Mouse (Mus musculus) heart, adult 18-20 months (tissue): Measurements from ENCODE around the gene Pnpt1. TPM values are rescaled to one million over a fixed set of nuclear protein-coding genes. Genes with fewer than 3 reads are reported as not detected.
A peak's percentile ranks its signal among the peaks of the same experiment; 100 is the strongest.

ENCODE experiments used
- DNase-seq, 2 experiments: peaks; one replicate each; pipeline ENCODE4 v3.0.0; 2021 to 2022; ENCODE audit warnings: mixed read lengths in 1 of 2
- long read RNA-seq, 2 experiments: library from polyadenylated mRNA; stranded (forward); transcript quantifications; one replicate each; pipeline ENCODE4 v2.0.0; 2021
- total RNA-seq, 2 experiments: library from RNA; stranded (reverse); gene quantifications; 2 replicates each; pipeline ENCODE4 v1.2.3; 2021

Gene Pnpt1
- 10 to 100 TPM; 26.3 to 27.0 TPM for total RNA-seq
- long read RNA-seq, experiment 1, transcript Pnpt1-201 (28 exons, 2,707 nt), result major isoform, 36 of 51 reads
- long read RNA-seq, experiment 1, partial matches to known transcripts, result 5 of 51 reads
- long read RNA-seq, experiment 1, other reads (novel, unspliced or antisense), result 10 of 51 reads
- long read RNA-seq, experiment 2, transcript Pnpt1-201 (28 exons, 2,707 nt), result major isoform, 17 of 25 reads
- long read RNA-seq, experiment 2, partial matches to known transcripts, result 4 of 25 reads
- long read RNA-seq, experiment 2, other reads (novel, unspliced or antisense), result 4 of 25 reads

DNA sequence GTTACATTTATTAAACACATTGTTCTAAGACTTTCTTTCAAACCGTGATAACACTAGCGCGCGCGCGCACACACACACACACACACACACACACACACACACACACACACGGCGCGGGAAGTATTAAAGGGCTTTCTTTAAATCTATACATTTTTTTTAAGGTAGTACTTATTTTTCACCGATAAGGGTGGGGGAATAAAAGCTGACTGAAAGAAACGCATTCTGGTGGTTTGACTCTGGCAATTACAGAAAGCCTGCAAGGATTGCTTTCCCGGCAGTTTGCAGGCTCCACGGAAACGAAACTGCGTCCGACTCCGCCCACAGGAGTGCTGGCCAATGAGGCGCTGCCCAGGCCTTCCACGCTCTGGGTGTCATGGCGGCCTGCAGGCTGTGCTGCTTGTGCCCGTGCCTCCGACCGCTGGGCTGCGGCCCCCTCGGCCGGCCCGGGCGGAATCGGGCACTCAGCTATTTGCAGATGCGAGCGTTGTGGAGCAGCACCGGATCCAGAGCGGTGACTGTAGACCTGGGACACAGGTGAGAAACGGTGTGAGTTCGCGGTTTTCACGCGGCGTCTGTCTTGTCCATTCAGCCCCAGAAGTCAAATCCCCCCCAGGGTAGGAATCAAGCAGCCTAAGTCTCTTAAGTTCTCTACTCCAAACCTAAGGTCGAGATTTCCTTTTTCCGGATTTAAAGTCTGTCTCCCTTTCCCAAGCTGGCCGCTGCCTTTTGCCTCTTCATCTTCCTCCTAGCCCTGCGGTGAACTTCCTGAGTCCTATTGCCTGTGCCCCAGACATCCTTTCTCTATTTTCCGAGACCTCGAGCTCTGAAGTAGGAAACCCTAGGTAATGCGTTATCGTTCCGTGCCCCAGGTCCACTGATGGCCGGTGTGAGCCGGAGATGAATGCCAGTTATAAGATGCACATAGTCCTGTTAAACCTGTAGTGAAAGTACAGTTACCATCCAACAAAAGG, at the start of gene Pnpt1:
TSS of gene Pnpt1 (plus strand) at position 360 of the 971 bp plus-strand sequence.
- peak; percentile 93 to 94 for DNase-seq

DNA sequence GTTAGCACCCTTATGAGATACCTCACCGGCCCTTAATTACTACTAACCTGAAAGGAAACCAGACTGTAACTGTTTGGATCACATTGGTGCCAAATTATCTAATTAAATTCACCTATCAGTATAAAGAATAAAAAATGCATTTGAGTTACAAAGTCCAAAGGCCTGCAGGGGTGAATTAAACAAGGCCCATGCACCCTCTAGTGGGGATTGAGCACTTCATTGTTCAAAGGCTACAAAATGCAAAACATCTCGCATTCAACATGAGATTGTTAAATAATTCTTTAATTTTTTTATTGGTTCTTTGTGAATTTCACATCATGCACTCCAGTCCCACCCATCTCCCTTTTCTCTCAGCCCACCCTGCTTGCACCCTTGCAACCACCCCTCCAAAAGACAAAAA, 38.1 kb upstream of the Pnpt1 start:
- no peak for DNase-seq

DNA sequence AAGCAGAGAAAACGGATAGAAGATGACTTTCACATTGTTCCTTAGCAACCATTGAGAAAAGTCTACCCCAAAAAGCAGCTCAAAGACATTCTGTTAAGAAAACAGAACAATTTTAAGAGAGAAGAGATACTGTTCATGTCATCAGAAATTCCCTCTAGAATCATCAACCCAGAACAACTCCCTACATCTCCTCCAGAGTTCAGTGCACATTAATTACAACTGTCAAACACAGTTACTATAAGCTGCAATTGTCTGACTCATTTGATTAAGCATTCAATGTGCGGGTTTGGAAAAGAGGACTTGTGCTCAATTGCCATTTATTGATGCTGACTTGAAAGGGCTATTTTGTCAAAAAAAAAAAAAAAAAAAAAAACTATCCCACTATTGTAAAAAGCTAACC, 31.6 kb upstream of the Pnpt1 start:
- DNase-seq, result no peak

DNA sequence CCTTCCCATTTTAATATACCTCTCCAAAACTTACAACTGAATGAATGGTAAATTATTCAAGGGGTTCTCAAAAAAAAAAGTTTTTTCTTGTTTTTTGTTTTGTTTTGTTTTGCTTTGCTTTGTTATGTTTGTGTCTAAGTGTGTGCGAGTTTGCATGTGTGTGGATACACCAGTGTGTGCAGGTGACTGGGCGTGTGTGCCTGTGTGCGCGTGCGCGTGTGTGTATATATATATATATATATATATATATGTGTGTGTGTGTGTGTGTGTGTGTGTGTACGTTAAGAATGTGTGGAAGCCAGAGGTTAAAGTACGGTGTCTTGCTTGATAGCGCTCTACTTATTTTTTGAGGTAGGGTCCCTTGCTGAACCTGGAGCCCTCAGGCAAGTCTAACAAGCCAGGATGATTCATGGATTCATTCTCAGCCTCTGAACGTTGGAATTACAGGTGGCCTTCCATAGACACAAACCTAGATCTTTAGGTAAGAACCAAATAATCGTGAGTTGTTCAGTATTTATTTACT, 621 bp upstream of the Pnpt1 start:
- DNase-seq, result no peak

DNA sequence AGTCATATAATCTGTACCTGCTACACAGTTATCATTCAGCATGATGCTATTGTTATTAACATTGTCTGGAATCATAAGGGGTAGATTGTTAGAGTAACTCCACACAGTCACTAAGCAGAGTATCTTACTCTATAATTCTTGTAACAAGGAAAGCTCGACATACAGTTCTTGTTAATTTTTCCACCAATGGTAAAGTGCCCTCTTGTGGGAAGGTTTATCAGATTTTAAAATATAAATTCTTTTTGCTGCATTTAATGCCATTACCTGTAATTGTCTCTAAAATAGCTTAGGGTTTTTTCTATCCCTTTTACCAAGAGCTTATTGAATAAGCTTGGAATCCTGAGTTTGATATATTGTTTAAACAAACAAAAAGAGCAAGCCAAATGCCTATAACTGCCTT, 10.1 kb downstream of the Pnpt1 start:
- DNase-seq, result no peak

DNA sequence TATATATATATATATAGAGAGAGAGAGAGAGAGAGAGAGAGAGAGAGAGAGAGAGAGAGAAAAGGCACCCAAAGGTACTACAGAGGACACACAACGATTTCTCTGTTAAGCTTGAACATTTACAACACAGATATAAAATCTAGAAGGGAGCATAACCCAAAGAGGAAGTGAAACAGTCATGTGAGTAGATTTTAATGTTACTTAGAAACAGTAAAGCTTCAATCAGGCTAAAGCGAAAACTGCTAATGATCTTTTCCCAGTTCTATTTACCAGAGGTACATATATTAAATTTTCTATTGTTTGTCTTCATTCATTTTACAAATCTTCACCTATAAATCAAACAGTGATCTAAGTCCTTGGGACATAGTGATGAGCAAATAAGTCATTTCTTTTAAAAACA, 18.4 kb downstream of the Pnpt1 start:
- DNase-seq, result no peak

DNA sequence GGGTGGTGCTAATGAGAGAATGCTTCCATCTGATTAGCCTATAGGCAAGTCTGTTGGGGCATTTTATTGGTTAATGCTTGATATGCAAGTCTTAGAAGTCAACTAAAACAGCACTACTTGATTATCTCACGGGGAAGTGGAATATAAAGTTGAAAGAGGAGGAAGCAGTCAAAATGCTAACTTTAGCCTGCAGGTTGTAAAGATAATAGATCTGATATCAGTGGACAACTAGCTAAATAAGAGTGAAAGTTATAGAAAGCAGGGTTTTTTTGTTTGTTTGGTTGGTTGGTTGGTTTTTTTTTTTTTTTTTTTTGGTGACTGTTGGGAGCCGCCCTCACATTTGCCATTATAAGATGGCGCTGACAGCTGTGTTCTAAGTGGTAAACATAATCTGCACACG, 33.0 kb downstream of the Pnpt1 start:
- DNase-seq, result no peak

DNA sequence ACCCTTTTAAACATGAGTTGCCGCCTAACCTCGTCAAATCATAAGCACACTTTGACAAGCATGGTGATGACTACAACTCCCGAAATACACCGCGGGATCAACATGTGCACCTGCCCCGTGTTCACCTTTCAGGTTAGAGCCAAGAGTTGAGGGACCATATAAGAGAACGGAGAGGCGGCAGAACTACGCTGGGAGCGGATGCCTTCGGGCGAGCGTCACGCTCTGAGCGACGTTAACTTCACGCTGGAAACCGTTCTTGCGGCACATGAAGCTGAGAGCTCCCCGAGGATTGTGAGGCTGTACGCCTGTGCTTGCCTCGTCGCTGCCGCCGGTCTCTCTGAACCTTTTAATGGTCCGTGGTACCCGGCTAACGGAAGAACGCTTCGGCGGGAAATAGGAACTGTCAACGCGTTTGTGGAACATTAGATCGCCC, 41.4 kb downstream of the Pnpt1 start:
- peak; percentile 39 to 57 for DNase-seq

DNA sequence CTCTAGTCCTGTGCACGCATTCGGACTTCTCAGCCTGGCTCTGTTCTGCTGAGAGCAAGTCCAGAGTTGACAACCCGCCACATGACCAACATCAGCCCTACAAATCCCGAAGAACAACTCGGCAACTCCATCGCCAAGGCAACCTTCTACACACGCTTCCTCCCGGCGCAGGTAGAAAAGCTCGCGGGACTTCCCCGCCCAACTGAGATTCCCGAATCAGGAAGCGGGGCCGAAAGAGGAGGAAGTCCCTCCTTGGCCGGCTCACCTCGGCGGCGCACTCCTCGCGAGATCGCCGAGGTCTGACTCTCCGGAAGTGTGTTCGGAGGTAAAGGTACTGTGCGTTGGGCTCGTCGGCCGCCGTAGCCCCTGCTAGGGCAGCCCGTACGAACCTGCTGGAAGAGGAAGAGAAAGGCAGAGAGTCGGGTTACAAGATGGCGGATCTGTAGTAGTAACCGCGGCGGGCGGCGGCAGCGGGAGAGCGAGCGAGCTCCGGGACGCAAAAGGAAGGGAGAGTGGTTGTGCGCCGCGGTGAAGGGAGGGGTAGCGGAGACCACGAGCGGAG, 42.1 kb downstream of the Pnpt1 start, which contains the start of gene Ppp4r3b:
TSS of gene Ppp4r3b (plus strand) at position 328 of the 562 bp plus-strand sequence.
- peak; percentile 96 to 99 for DNase-seq

DNA sequence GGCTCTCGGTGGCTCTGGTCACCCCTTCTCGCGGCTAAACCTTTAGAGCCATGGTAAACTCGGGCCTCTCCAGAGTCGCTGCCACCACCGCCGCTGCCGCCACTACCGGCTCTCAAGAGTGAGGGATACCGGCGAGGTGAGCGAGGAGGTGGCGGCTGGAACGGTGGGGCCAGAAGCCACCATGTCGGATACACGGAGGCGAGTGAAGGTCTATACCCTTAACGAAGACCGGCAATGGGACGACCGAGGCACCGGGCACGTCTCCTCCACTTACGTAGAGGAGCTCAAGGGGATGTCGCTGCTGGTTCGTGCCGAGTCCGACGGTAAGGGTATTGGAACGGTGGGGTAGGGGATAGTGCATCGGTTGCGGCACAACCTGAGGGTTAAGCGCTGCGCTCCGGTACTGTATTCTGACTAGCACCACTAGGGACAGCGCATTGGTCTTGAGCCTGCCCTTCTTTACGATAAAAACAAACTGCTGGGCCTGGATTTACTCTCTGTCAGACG, 42.6 kb downstream of the Pnpt1 start:
- peak; percentile 55 to 72 for DNase-seq

DNA sequence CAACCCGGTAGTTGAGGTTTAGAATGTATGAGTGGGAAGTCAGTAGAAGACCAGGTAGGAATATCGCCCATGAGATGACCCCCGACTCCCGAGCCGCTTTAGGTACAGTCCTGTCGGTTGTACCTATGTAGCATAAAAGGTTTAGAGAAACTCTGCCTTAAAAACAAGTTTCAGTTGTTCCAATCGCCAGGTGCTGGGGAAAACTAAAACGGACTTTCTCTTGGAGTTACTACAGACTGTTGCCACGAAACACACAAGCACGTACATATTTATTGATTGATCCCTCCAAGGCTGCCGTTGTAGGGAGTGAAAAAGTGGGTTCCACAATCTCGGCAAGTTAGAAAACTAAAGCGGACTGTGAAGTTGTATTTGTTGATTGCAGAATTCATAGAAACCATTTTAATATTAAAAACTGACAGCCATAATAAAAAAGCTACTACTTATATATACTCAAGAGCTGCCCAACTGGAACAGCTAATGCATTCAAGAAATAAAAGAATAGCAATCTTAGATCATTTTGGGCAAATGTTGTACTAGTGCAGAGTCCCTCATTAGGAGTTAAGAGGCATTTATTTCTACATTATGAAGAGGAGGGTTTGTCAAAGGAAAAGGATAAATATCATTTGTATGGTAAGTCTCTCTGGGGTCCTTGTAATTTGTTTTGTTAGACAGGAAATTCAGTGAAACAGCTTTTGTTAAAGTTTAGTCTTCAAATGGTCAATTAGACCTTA, 43.3 kb downstream of the Pnpt1 start:
- no peak for DNase-seq

DNA sequence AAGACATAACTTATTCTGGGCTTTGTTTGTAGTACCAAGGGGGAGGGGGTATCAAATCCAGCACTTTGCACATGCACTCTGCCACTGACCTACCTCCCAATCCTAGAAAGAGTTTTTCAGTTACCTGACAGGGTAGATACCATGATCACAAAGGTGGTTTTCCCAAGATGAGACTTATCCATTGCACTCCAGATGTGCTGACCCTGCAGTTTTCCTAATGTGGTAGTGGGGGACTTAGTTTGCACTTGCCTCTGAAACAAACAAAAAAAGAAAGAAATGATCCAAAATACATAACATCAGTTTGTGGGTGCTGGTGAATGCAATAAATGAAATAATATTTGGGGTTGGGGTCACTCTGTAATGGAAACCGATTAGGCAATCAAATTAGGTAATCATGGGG, 48.8 kb downstream of the Pnpt1 start:
- DNase-seq, result no peak

DNA sequence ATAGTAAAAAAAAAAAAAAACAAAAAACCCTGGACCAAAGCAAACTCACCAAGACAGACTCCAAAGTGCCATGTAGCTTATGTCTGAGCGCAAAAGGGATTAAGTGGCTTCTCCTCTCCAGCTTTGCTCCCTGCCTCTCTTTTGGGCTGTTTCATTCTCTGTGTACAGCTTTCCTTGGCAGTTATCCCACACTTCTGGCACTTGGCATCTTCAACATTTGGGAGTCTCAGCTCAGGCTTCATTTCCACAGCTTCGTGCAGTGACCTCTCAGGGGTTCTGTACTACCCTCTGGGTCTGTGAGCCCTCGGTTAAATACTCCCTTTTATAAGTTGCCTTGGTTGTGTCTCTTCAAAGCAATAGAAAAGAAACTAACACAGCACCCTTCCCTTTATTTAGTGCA, 50.1 kb downstream of the Pnpt1 start:
- DNase-seq, result peak; percentile 50 to 53

DNA sequence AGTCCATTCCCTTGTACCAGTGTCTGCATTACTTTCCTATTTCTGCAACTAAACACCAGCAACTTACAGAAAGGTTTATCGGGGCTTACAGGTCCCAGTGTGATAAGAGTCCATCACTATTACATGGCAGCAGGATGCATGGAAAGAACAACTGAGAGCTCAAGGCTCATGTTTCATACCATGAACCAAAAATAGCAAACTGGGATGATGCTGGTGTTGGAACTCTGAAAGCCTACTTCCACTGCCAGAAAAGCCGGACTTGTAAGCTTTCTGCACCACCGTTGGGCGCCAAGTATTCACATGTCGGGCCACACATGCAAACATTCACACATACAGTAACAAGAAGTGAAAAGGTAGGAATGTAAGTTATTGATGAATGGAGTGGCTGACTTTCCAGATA, 51.2 kb downstream of the Pnpt1 start:
- DNase-seq, result peak; percentile 15 to 16

DNA sequence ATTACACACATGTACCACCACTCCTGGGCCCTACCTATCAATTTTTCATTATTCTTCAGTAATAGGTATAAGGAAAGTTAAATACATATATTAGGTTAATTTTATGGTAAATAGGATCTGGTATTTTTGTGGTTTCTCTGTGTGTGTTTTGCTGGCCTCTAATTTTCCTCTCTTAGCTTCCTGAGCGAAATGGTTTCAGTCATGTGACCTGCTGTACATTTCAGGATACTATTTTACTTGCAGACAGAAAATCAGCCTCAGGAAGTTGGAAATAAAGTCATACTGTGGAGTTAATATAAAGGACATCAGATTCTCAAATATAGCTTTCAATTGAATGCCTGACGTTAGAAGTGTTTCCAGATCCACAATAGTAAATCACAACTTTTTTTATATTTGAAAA, 58.4 kb downstream of the Pnpt1 start:
- no peak for DNase-seq

DNA sequence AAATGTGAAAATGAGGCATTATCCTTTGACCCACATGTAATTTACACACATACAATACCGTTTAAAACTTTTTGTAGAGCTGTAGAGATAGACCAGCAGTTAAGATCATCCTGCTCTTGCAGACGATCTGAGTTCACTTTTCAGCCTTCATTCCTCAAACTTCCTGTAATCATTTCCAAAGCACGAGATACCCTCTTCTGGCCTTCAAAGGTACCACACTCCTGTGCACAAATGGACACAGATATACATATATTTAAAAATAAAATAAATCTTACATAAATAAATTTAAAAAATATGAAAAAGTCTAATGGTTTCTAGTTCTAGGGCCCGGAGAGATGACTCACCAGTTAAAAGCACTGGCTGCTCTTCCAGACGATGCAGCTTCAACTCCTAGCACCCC, 73.1 kb downstream of the Pnpt1 start:
- no peak for DNase-seq

DNA sequence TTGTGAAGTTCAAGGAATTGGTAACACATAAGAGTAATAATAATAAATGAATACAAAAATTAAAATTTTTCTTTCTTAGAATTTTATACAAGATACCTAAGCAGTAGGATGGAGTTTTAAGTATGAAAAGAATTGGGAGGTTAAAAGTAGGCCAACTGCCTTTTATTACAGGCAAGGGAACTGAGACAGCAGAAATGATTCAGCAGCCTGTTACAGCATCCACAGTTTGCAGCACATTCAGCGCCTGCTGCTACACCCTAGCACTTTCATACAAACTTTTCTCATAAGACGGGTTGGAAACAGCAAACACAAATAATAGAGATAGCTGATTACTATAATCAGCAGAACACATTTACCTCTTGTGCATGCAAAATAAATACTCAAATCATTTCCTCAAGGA, 79.2 kb downstream of the Pnpt1 start:
- DNase-seq, result no peak
